Mouse (Mus musculus): ENCODE measurements at regions not wholly inside any gene's neighbourhood (a gene's known extent, or its start where the extent isn't known, plus 50 kb on each side); places are given as distances from the start of the nearest gene placed in this dataset.
A peak's percentile ranks its signal among the peaks of the same experiment; 100 is the strongest.
"Not testable (repeated sequence)": the region's sequence is repeated elsewhere in the genome, so short reads cannot be mapped to it uniquely, and the experiment has no call there.

- DNase-seq (ENCODE audit: low spot score), result peak; percentile 72
- H3K9ac ChIP-seq (ENCODE audit: low read depth, low read length); H3K4me1 ChIP-seq (ENCODE audit: control insufficient read depth, insufficient read depth, low read length); H3K27ac ChIP-seq (replicated peaks; ENCODE audit: low read depth, low read length); H3K4me2 ChIP-seq (ENCODE audit: low read depth, low read length); H3K4me3 ChIP-seq (ENCODE audit: low read depth, low read length); H3K27me3 ChIP-seq (replicated peaks; ENCODE audit: control insufficient read depth, insufficient read depth, low read length); H3K9me3 ChIP-seq (ENCODE audit: control insufficient read depth, low read length); ATAC-seq (ENCODE audit: low read depth); H3K36me3 ChIP-seq (ENCODE audit: control insufficient read depth, insufficient read depth, low read length): not testable (repeated sequence)
- 16% methylated on average over 4 of the region's 4 CpGs for WGBS
Observed at GRCm38 (mm10) chrX:151708055-151708670, 92.4 kb upstream of the Huwe1 start.

Data from embryonic facial prominence, embryonic 14.5 days (tissue).